Mouse (Mus musculus) embryonic facial prominence, embryonic 13.5 days (tissue): ENCODE data around the gene Gm15737. TPM values are rescaled to one million over a fixed set of nuclear protein-coding genes. Genes with fewer than 3 reads are reported as not detected.

Experiments
- ATAC-seq: fragments of 200-750 bp; cut with Nextera tagmentation; 2 replicates; pipeline ENCODE4 v1.8.0; 2017; ENCODE audit warnings: low read depth; ENCODE audit not compliant: insufficient number of reproducible peaks, insufficient read depth, low FRiP score, low TSS enrichment
- H3K27ac ChIP-seq: fragments of 300-500 bp; sonication (generic); 2 replicates; pipeline ENCODE4 v1.5.1; 2015; ENCODE audit warnings: moderate library complexity, mild to moderate bottlenecking, inconsistent platforms
- H3K27me3 ChIP-seq: fragments of 300-500 bp; sonication (generic); 2 replicates; pipeline ENCODE4 v1.6.1; 2015; ENCODE audit warnings: mild to moderate bottlenecking, inconsistent platforms
- H3K36me3 ChIP-seq: fragments of 300-500 bp; sonication (generic); 2 replicates; pipeline ENCODE4 v1.6.1; 2015; ENCODE audit warnings: mild to moderate bottlenecking, inconsistent platforms
- H3K4me1 ChIP-seq: fragments of 300-500 bp; sonication (generic); 2 replicates; pipeline ENCODE4 v1.6.1; 2015; ENCODE audit warnings: inconsistent platforms
- H3K4me2 ChIP-seq: fragments of 300-500 bp; sonication (generic); 2 replicates; pipeline ENCODE4 v1.6.1; 2015; ENCODE audit warnings: moderate library complexity, mild to moderate bottlenecking, inconsistent platforms
- H3K4me3 ChIP-seq: fragments of 300-500 bp; sonication (generic); 2 replicates; pipeline ENCODE4 v1.5.1; 2015; ENCODE audit warnings: mild to moderate bottlenecking, inconsistent platforms
- H3K9ac ChIP-seq: fragments of 300-500 bp; sonication (generic); 2 replicates; pipeline ENCODE4 v1.6.1; 2015; ENCODE audit warnings: mild to moderate bottlenecking, inconsistent platforms
- H3K9me3 ChIP-seq: fragments of 300-500 bp; sonication (generic); 2 replicates; pipeline ENCODE4 v1.6.1; 2016; ENCODE audit warnings: inconsistent platforms
- WGBS: fragments of 180-500 bp; shearing (Covaris S2); methylation state at CpG from one replicate; pipeline ENCODE4 v1.1.7; 2015; ENCODE audit warnings: mixed read lengths; 5-methylcytosine and 5-hydroxymethylcytosine counted together
- polyA plus RNA-seq: library from polyadenylated mRNA; unstranded; fragments of >200 nt; fragmentation: Nextera tagmentation; extraction: Ambion mirVana; gene quantifications from 2 replicates; pipeline ENCODE4 v1.2.1, GENCODE M21; 2015

Gm15737 gene
- polyA plus RNA-seq, 1 experiment from 2014 or later, result not detected

GRCm38 (mm10) chr6:92849208-92849607 lies 19.9 kb upstream of the Gm15737 start:
- Histone ChIP-seq H3K27ac (no peak overlapping the region), H3K9ac (no peak overlapping the region), H3K4me1 (0 out of 2 replicates have a peak, but pooled peaks cover 5% of the 10 kb centered on the region), H3K27me3 (no peaks in the 10 kb centered on the region), H3K4me3 (no peak overlapping the region), H3K9me3 (no peaks in the 10 kb centered on the region), H3K36me3 (peaks cover 14% of the 10 kb centered on the region; the same call in 1 of the 2 replicates), H3K4me2 (no peak overlapping the region)
- 94% methylated on average over 9 of the region's 9 CpGs for WGBS
- no peak for ATAC-seq

- H3K4me1 ChIP-seq, result 0 out of 2 replicates have a peak, but pooled peaks cover 5% of the 10 kb centered on the region
- no peak for ATAC-seq
- H3K4me2 ChIP-seq, result no peak overlapping the region
- H3K9ac ChIP-seq, result no peak overlapping the region
- H3K36me3 ChIP-seq, result peaks cover 14% of the 10 kb centered on the region; the same call in 1 of the 2 replicates
- H3K27me3 ChIP-seq, result no peaks in the 10 kb centered on the region
- no peak overlapping the region for H3K4me3 ChIP-seq
- 48% methylated on average over 5 of the region's 5 CpGs for WGBS
- H3K27ac ChIP-seq, result no peak overlapping the region
- no peaks in the 10 kb centered on the region for H3K9me3 ChIP-seq
Measured at GRCm38 (mm10) chr6:92850250-92850649, 18.9 kb upstream of the Gm15737 start.

- Histone ChIP-seq H3K36me3 (peaks cover 5% of the 10 kb centered on the region; the same call in 1 of the 2 replicates), H3K27ac (no peak overlapping the region), H3K4me2 (no peak overlapping the region), H3K9me3 (no peaks in the 10 kb centered on the region), H3K27me3 (no peaks in the 10 kb centered on the region), H3K4me1 (peaks cover 7% of the 10 kb centered on the region; the same call in 1 of the 2 replicates), H3K9ac (no peak overlapping the region), H3K4me3 (no peak overlapping the region)
- no peak for ATAC-seq
- 89% methylated on average over 4 of the region's 4 CpGs for WGBS
Measured at GRCm38 (mm10) chr6:92854873-92855272, 14.3 kb upstream of the Gm15737 start.

- no peak overlapping the region for H3K9ac ChIP-seq
Measured at GRCm38 (mm10) chr6:92857761-92858160, 11.4 kb upstream of the Gm15737 start.

GRCm38 (mm10) chr6:92858721-92859510 lies 10.2 kb upstream of the Gm15737 start:
- Histone ChIP-seq H3K4me1 (peaks cover 2% of the 10 kb centered on the region; the same call in 1 of the 2 replicates), H3K4me2 (no peak overlapping the region), H3K27me3 (no peaks in the 10 kb centered on the region), H3K4me3 (no peak overlapping the region), H3K27ac (no peak overlapping the region), H3K9me3 (no peaks in the 10 kb centered on the region), H3K9ac (no peak overlapping the region), H3K36me3 (peaks cover 12% of the 10 kb centered on the region)
- 91% methylated on average over 12 of the region's 12 CpGs for WGBS
- ATAC-seq, result no peak

More at GRCm38 (mm10) chr6:92857761-92858160, 11.4 kb upstream of the Gm15737 start:
- H3K9me3 ChIP-seq, result no peaks in the 10 kb centered on the region
- H3K4me1 ChIP-seq, result peaks cover 2% of the 10 kb centered on the region; the same call in 1 of the 2 replicates
- no peak overlapping the region for H3K4me3 ChIP-seq
- 91% methylated on average over 13 of the region's 13 CpGs for WGBS
- H3K36me3 ChIP-seq, result peaks cover 11% of the 10 kb centered on the region
- no peak overlapping the region for H3K4me2 ChIP-seq
- H3K27me3 ChIP-seq, result no peaks in the 10 kb centered on the region
- no peak overlapping the region for H3K27ac ChIP-seq
- no peak for ATAC-seq

- 45% methylated on average over 5 of the region's 5 CpGs for WGBS
- Histone ChIP-seq H3K27ac (no peak overlapping the region), H3K4me3 (no peak overlapping the region), H3K9ac (no peak overlapping the region), H3K9me3 (no peaks in the 10 kb centered on the region), H3K27me3 (no peaks in the 10 kb centered on the region), H3K36me3 (peaks cover 17% of the 10 kb centered on the region), H3K4me2 (no peak overlapping the region), H3K4me1 (peaks cover 2% of the 10 kb centered on the region; the same call in 1 of the 2 replicates)
- ATAC-seq, result no peak
Measured at GRCm38 (mm10) chr6:92860285-92860912, 8.8 kb upstream of the Gm15737 start.

- H3K36me3 ChIP-seq, result peaks cover 15% of the 10 kb centered on the region
- H3K4me1 ChIP-seq, result no peaks in the 10 kb centered on the region
- no peak overlapping the region for H3K4me3 ChIP-seq
- no peaks in the 10 kb centered on the region for H3K27me3 ChIP-seq
- 82% methylated on average over 9 of the region's 9 CpGs for WGBS
- no peak overlapping the region for H3K27ac ChIP-seq
- H3K9me3 ChIP-seq, result no peaks in the 10 kb centered on the region
- H3K9ac ChIP-seq, result no peak overlapping the region
- H3K4me2 ChIP-seq, result no peak overlapping the region
- no peak for ATAC-seq
Measured at GRCm38 (mm10) chr6:92862599-92862998, 6.6 kb upstream of the Gm15737 start.

- H3K27me3 ChIP-seq, result no peaks in the 10 kb centered on the region
- 30% methylated on average over 16 of the region's 16 CpGs for WGBS
- peaks cover 15% of the 10 kb centered on the region for H3K4me1 ChIP-seq
- H3K4me2 ChIP-seq, result peak overlapping the region; percentile 35
- H3K4me3 ChIP-seq, result no peak overlapping the region
- ATAC-seq, result peak; percentile 75; the same call in 1 of the 2 replicates
- H3K36me3 ChIP-seq, result peaks cover 16% of the 10 kb centered on the region
- H3K9me3 ChIP-seq, result no peaks in the 10 kb centered on the region
- no peak overlapping the region for H3K9ac ChIP-seq
- no peak overlapping the region for H3K27ac ChIP-seq
Measured at GRCm38 (mm10) chr6:92869582-92870219, 544 bp downstream of the Gm15737 start.

- Histone ChIP-seq H3K9ac (no peak overlapping the region), H3K4me3 (no peak overlapping the region), H3K4me2 (no peak overlapping the region), H3K4me1 (peaks cover 15% of the 10 kb centered on the region), H3K36me3 (peaks cover 17% of the 10 kb centered on the region), H3K9me3 (no peaks in the 10 kb centered on the region), H3K27ac (no peak overlapping the region), H3K27me3 (no peaks in the 10 kb centered on the region)
- 67% methylated on average over 4 of the region's 4 CpGs for WGBS
- no peak for ATAC-seq
Measured at GRCm38 (mm10) chr6:92871813-92872212, 2.7 kb downstream of the Gm15737 start.

- 77% methylated on average over 10 of the region's 10 CpGs for WGBS
- no peak overlapping the region for H3K9ac ChIP-seq
- H3K36me3 ChIP-seq, result peaks cover 26% of the 10 kb centered on the region
- peaks cover 15% of the 10 kb centered on the region for H3K4me1 ChIP-seq
- H3K27ac ChIP-seq, result no peak overlapping the region
- no peak overlapping the region for H3K4me3 ChIP-seq
- no peaks in the 10 kb centered on the region for H3K27me3 ChIP-seq
- H3K9me3 ChIP-seq, result no peaks in the 10 kb centered on the region
- no peak for ATAC-seq
- H3K4me2 ChIP-seq, result no peak overlapping the region
Measured at GRCm38 (mm10) chr6:92872766-92873165, 3.6 kb downstream of the Gm15737 start.

GRCm38 (mm10) chr6:92874854-92875253 lies 5.7 kb downstream of the Gm15737 start:
- Histone ChIP-seq H3K4me3 (no peak overlapping the region), H3K27ac (no peak overlapping the region), H3K9ac (no peak overlapping the region), H3K36me3 (peaks cover 31% of the 10 kb centered on the region), H3K9me3 (no peaks in the 10 kb centered on the region), H3K4me2 (no peak overlapping the region), H3K27me3 (no peaks in the 10 kb centered on the region), H3K4me1 (peaks cover 4% of the 10 kb centered on the region)
- WGBS, result 64% methylated on average over 5 of the region's 5 CpGs
- ATAC-seq, result no peak
